Mouse (Mus musculus): ENCODE results near the gene Slc32a1.

GRCm38 (mm10) chr2:158665098-158665497 is 54.5 kb downstream of the Slc32a1 start, which contains the start of gene Ppp1r16b:
- TF ChIP-seq CHD2 (IDR thresholded peaks at IDR 0.05; ENCODE audit: low read depth, low read length) (no peak), ZNF384 (IDR thresholded peaks at IDR 0.05; ENCODE audit: low read depth, low read length) (no peak)

All from ES-E14 (cell line).